Mouse (Mus musculus) stomach, postnatal 0 days (tissue): ENCODE measurements around the gene Cdkl4.

ENCODE experiments used
- CTCF ChIP-seq: IDR thresholded peaks from 2 replicates; pipeline ENCODE4 v1.5.1; 2016; ENCODE audit warnings: antibody characterized with exemption, low read depth, mild to moderate bottlenecking, moderate library complexity
- EP300 ChIP-seq: optimal IDR thresholded peaks from 2 replicates; pipeline ENCODE3; 2016; ENCODE audit warnings: antibody characterized with exemption

GRCm38 (mm10) chr17:80564611-80564924, 13.0 kb downstream of the Cdkl4 start:
- TF ChIP-seq CTCF (peak; percentile 67), EP300 (no peak)
